Mouse (Mus musculus) frontal cortex, adult 2 months (tissue): Measurements from ENCODE around the gene Actr10. TPM values are rescaled to one million over a fixed set of nuclear protein-coding genes. Genes with fewer than 3 reads are reported as not detected.

Experiments
- DNase-seq, 2 experiments: peaks; one replicate each; pipeline ENCODE4 v3.0.0; 2022; ENCODE audit warnings: low spot score in 1 of 2; ENCODE audit errors: extremely low spot score in 1 of 2
- polyA plus RNA-seq: library from polyadenylated mRNA; depleted of rRNA; stranded (reverse); fragments of >200 nt; gene quantifications from 2 replicates; pipeline ENCODE4 v1.2.3, GENCODE M21; 2012

Actr10 gene
- polyA plus RNA-seq, 1 experiment: 78.0 TPM

- DNase-seq: no peak
These were observed 21.0 kb downstream of the Actr10 start for GRCm38 (mm10) chr12:70958640-70959039.

DNA sequence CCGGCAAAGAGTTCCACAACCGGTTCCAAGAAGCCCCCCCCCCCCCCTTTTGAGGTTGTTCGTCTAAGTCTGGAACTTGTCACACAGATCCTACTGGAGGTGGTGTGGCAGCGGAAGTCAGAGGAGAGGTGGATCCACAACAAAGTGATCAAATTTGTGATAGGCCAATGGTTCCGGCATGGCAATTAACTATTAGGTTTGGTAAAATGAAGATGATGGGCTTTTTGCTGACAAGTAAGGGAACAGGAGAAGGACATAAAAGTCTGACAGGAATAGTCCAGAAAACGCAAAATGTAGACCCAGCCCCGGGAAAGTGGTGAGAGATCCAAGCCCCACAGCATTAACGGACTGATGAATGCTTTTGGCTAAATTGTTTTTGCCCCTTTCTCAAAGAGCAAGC, 29.9 kb downstream of the Actr10 start:
- no peak for DNase-seq

DNA sequence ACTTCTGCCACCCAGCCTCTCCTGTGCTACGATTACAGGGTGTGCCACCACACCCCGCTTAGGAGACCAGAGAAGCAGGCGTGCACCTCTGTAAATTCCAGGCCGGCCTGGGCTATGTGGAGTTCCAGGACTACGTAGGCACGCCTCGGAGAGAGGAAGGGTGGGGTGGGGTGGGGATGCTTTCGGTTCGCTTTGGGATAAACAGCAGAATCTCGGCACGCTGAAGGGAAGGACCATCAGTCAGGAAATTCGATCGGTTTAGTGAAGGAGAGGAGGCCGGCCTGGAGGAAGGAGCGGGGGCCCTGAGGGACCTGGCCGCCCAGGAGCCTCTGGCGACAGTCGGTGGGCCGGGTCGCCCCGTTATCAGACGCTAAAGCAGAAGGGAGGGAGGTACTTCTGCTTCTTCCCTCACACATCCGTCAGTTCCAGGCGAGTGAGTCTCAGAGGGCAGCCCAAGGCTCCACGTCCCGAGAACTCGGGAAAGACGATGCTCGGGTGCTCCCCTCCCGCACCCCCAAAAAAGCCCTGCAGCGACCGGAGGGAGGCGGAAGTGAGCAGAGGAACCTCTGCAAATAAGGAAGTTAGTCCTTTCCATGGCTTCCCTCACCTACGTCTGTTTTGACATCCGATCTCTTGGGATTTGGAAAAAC, 30.6 kb downstream of the Actr10 start:
- peak; percentile 60 to 82 for DNase-seq

- DNase-seq: peak; percentile 83 to 96
These were observed 31.2 kb downstream of the Actr10 start for GRCm38 (mm10) chr12:70968791-70969307.

GRCm38 (mm10) chr12:70969485-70970184, 32.0 kb downstream of the Actr10 start:
- DNase-seq: peak; percentile 49 to 76

DNA sequence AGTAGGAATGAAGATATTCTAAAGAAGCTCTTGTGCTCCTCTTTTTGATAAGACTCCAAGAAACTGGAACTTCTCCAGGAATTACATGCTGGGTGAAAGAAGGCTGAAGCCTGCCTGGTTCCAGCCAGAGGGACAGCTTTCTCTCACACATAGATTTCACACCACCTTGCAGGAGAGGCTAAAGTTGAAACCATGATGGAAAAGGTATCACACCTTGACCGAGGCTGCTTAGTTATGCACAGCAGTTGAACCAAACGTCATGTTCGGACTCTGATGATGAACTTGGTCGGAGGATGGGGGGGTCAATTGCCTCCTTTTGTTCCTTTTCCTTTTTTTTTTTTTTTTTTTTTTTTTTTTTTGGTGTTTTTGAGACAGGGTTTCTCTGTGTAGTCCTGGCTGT, 36.2 kb downstream of the Actr10 start:
- DNase-seq: no peak

DNA sequence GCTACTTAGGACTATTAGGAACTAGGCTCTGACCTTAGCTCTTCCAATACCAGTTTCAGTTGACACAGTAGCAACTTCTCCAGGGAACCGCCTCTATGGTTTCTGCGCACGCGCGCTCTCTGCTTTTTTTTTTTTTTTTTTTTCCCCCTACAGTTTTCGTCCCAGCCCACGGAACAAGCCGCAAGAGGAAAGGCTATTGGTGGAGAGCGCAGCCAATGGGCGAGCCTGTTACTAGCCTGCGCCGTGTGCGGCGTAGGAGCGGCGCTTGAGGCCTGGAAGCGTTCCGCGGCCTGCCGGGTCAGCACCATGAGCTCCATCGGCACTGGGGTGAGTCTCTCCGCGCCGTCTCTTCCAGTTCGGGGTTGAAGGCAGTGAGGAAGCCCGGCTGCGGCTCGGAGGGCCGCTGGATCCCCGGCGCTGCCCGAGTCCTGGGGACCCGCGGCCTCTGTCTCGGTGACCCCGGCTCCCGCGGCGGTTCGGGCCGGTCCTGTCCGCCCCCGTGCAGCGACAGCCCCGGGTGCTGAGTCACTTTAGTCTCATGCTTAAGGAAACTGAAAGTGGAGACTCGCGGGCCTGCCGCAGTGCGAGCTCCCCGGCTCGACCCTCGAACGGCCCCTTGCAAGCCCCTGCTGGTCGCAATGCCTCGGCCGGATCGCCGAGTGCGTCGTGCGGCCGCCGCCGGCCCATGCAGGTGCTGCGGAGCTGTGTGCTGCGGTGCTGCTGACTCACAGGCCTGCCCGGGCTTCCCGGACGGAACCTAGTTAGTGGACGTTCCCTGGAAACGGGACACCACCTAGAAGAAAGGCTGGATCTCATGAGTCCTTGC, 37.0 kb downstream of the Actr10 start, which contains the start of gene Psma3:
TSS of gene Psma3 (plus strand) at position 181 of the 826 bp plus-strand sequence.
- peak; percentile 82 to 93 for DNase-seq

- no peak for DNase-seq
These were observed 37.7 kb downstream of the Actr10 start for GRCm38 (mm10) chr12:70975406-70975805.

GRCm38 (mm10) chr12:70975891-70976290, 38.2 kb downstream of the Actr10 start:
- no peak for DNase-seq

DNA sequence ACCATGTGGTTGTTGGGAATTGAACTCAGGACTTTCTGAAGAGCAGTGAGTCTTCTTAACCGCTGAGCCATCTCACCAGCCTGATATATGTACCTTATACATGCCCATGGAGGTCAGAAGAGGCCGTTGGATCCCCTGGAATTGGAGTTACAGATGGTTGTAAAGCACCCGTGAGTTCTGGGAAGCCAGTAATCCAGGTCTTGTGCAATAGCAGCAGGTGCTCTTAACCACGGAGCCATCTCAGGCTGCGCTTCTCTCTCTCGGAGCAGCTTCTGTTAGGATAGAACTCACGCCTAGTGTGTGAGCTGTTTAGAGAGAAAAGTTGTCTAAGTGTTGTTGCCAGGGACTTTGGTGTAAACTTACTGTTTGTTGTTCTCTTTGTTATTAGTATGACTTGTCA, 40.7 kb downstream of the Actr10 start:
- no peak for DNase-seq

- DNase-seq: no peak
These were observed 47.3 kb downstream of the Actr10 start for GRCm38 (mm10) chr12:70984855-70985550.

GRCm38 (mm10) chr12:70997225-70997624, 59.6 kb downstream of the Actr10 start:
- no peak for DNase-seq

GRCm38 (mm10) chr12:70999423-70999903, 61.8 kb downstream of the Actr10 start:
- DNase-seq: peak in 1 of 2 experiments; percentile 31

DNA sequence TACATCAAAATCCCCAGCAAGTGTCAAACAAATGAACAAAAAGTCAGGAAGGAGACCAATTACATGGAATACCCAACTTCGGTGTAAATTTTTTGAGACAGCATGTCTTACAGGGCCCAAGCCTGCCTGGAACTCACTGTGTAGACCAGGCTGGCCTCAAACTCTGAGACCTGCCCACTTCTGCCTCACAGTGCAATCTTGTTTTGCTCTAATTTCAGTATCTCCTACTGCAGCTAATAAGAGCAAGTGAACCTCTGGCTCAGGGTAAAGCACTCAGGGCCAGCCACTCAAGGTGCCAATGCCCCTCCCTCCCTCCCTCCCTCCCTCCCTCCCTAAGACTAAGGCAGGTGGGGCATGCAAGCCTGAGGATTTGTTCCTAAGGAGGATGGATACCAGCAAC, 62.7 kb downstream of the Actr10 start:
- DNase-seq: no peak

GRCm38 (mm10) chr12:71001456-71001855, 63.8 kb downstream of the Actr10 start:
- no peak for DNase-seq

DNA sequence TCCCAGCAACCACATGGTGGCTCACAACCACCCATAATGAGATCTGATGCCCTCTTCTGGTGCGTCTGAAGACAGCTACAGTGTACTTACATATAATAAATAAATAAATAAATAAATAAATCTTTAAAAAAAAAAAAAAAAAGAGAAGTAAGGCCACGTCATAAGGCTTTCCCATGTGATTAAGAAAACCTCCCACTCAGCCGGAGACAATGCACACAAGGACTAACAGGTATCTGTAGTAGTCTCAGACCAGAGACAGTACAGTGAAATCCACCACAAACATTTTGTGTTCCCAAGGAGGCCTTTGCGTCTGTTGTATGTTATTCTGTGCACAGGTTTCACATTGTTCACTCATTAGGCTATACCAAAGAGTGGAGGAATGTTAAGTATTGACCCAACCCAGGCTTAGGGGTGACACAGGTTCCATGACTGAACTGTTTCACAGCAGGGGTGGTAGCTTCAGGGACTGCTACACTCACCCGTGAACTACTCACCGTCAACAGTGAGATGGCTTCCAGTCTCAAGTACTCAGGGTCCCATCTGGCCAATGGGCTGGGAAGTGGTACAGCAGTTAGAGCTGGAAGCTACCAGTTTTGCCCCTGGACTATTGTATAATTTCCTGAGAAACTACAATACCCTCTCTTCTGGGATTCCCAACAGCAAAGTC, 66.2 kb downstream of the Actr10 start:
- DNase-seq: no peak

DNA sequence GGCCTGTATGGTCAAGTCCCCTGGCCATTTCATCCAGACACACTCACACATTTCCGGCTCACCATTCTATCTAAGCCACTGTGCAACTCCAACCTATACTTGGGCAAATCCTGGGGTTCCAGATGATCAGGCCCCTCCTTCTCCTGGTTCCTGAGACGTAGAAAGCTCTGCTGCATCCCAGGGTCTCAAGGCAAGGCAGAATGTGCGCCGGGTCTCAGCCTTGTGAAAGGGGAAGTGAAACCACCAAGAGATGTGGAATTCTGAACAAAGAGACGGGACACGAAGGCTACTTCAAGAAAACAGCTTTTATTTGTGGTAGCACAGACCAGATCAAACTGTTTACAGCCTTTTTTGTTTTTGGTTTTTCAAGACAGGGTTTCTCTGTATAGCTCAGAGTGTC, 68.5 kb downstream of the Actr10 start:
- no peak for DNase-seq

DNA sequence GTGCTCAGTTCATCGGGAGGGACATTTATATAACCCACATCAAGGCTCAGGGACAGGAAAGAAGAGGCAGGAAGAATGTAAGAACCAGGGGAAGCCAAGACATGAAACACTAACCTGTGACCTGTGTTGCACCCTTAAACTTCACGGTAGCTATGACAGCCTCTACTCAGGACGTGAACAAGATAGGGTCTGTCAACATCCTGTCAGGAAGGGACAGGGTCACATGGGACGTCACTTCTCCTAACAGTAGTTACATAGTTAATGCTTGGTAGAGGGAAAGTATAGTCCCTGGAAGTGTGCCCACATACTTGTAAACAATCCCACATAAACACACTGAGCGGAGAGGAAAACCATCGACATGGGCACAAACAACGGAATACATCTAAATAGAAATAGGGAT, 69.2 kb downstream of the Actr10 start:
- DNase-seq: no peak

- peak in 1 of 2 experiments; percentile 52 for DNase-seq
These were observed 72.1 kb downstream of the Actr10 start for GRCm38 (mm10) chr12:71009769-71010168.
